Mouse (Mus musculus): ENCODE results near the gene Zbtb34. TPM values are rescaled to one million over a fixed set of nuclear protein-coding genes. Genes with fewer than 3 reads are reported as not detected.

Gene Zbtb34
- polyA plus RNA-seq, 1 experiment from 2014 or later = 7.5 TPM

- H3K4me2 ChIP-seq (ENCODE audit: low read depth, low read length) = no peak overlapping the region
Measured at GRCm38 (mm10) chr2:33439980-33440670, 9.0 kb upstream of the Zbtb34 start.

GRCm38 (mm10) chr2:33439471-33439881, 8.4 kb upstream of the Zbtb34 start:
- Histone ChIP-seq H3K4me1 (ENCODE audit: control insufficient read depth, insufficient read depth, low read length) (peaks cover 9% of the 10 kb centered on the region; the same call in 1 of the 2 replicates), H3K4me3 (replicated peaks; ENCODE audit: low read length) (no peak overlapping the region), H3K27me3 (ENCODE audit: control insufficient read depth, insufficient read depth, low read length) (no peaks in the 10 kb centered on the region), H3K4me2 (ENCODE audit: low read depth, low read length) (no peak overlapping the region), H3K27ac (ENCODE audit: low read length) (no peak overlapping the region), H3K9ac (ENCODE audit: low read length) (no peak overlapping the region), H3K36me3 (ENCODE audit: control insufficient read depth, insufficient read depth, low read length) (no peaks in the 10 kb centered on the region), H3K9me3 (replicated peaks; ENCODE audit: control insufficient read depth, low read length) (no peaks in the 10 kb centered on the region)
- 33% methylated on average over 8 of the region's 8 CpGs for WGBS
- no peak for ATAC-seq (ENCODE audit: insufficient read depth, low FRiP score)

More at GRCm38 (mm10) chr2:33439980-33440670, 9.0 kb upstream of the Zbtb34 start:
- no peak overlapping the region for H3K4me3 ChIP-seq (replicated peaks; ENCODE audit: low read length)
- ATAC-seq (ENCODE audit: insufficient read depth, low FRiP score) = no peak
- H3K27ac ChIP-seq (ENCODE audit: low read length) = no peak overlapping the region
- peaks cover 9% of the 10 kb centered on the region for H3K4me1 ChIP-seq (ENCODE audit: control insufficient read depth, insufficient read depth, low read length)
- no peaks in the 10 kb centered on the region for H3K9me3 ChIP-seq (replicated peaks; ENCODE audit: control insufficient read depth, low read length)
- H3K36me3 ChIP-seq (ENCODE audit: control insufficient read depth, insufficient read depth, low read length) = no peaks in the 10 kb centered on the region
- no peak overlapping the region for H3K9ac ChIP-seq (ENCODE audit: low read length)
- H3K27me3 ChIP-seq (ENCODE audit: control insufficient read depth, insufficient read depth, low read length) = no peaks in the 10 kb centered on the region
- WGBS = 23% methylated on average over 9 of the region's 9 CpGs

- Histone ChIP-seq H3K27ac (ENCODE audit: low read length) (no peak overlapping the region), H3K9ac (ENCODE audit: low read length) (no peak overlapping the region), H3K4me3 (replicated peaks; ENCODE audit: low read length) (no peak overlapping the region), H3K27me3 (ENCODE audit: control insufficient read depth, insufficient read depth, low read length) (no peaks in the 10 kb centered on the region), H3K36me3 (ENCODE audit: control insufficient read depth, insufficient read depth, low read length) (no peaks in the 10 kb centered on the region), H3K9me3 (replicated peaks; ENCODE audit: control insufficient read depth, low read length) (no peaks in the 10 kb centered on the region), H3K4me2 (ENCODE audit: low read depth, low read length) (no peak overlapping the region), H3K4me1 (ENCODE audit: control insufficient read depth, insufficient read depth, low read length) (peaks cover 9% of the 10 kb centered on the region; the same call in 1 of the 2 replicates)
- 45% methylated on average over 2 of the region's 2 CpGs for WGBS
- no peak for ATAC-seq (ENCODE audit: insufficient read depth, low FRiP score)
Measured at GRCm38 (mm10) chr2:33438377-33438776, 7.3 kb upstream of the Zbtb34 start.

- no peak overlapping the region for H3K27ac ChIP-seq (ENCODE audit: low read length)
- ATAC-seq (ENCODE audit: insufficient read depth, low FRiP score) = no peak
- H3K9me3 ChIP-seq (replicated peaks; ENCODE audit: control insufficient read depth, low read length) = no peaks in the 10 kb centered on the region
- no peaks in the 10 kb centered on the region for H3K27me3 ChIP-seq (ENCODE audit: control insufficient read depth, insufficient read depth, low read length)
- H3K4me1 ChIP-seq (ENCODE audit: control insufficient read depth, insufficient read depth, low read length) = peaks cover 9% of the 10 kb centered on the region; the same call in 1 of the 2 replicates
- no peak overlapping the region for H3K9ac ChIP-seq (ENCODE audit: low read length)
- H3K4me2 ChIP-seq (ENCODE audit: low read depth, low read length) = no peak overlapping the region
- no peaks in the 10 kb centered on the region for H3K36me3 ChIP-seq (ENCODE audit: control insufficient read depth, insufficient read depth, low read length)
- WGBS = 69% methylated on average over 11 of the region's 11 CpGs
- H3K4me3 ChIP-seq (replicated peaks; ENCODE audit: low read length) = no peak overlapping the region
Measured at GRCm38 (mm10) chr2:33437184-33437583, 6.1 kb upstream of the Zbtb34 start.

- no peaks in the 10 kb centered on the region for H3K9me3 ChIP-seq (replicated peaks; ENCODE audit: control insufficient read depth, low read length)
- no peak for ATAC-seq (ENCODE audit: insufficient read depth, low FRiP score)
- H3K27ac ChIP-seq (ENCODE audit: low read length) = peak overlapping the region; percentile 72
- peak overlapping the region; percentile 51 for H3K4me2 ChIP-seq (ENCODE audit: low read depth, low read length)
- peak overlapping the region; percentile 16; the same call in 1 of the 2 replicates for H3K4me3 ChIP-seq (replicated peaks; ENCODE audit: low read length)
- H3K4me1 ChIP-seq (ENCODE audit: control insufficient read depth, insufficient read depth, low read length) = peaks cover 12% of the 10 kb centered on the region; the same call in 1 of the 2 replicates
- 4% methylated on average over 16 of the region's 16 CpGs for WGBS
- peak overlapping the region; percentile 61 for H3K9ac ChIP-seq (ENCODE audit: low read length)
- H3K36me3 ChIP-seq (ENCODE audit: control insufficient read depth, insufficient read depth, low read length) = no peaks in the 10 kb centered on the region
- H3K27me3 ChIP-seq (ENCODE audit: control insufficient read depth, insufficient read depth, low read length) = no peaks in the 10 kb centered on the region
Measured at GRCm38 (mm10) chr2:33436035-33436580, 5.0 kb upstream of the Zbtb34 start.

GRCm38 (mm10) chr2:33435036-33435650, 4.0 kb upstream of the Zbtb34 start:
- no peak for ATAC-seq (ENCODE audit: insufficient read depth, low FRiP score)
- H3K36me3 ChIP-seq (ENCODE audit: control insufficient read depth, insufficient read depth, low read length) = no peaks in the 10 kb centered on the region
- peak overlapping the region; percentile 72 for H3K27ac ChIP-seq (ENCODE audit: low read length)
- no peaks in the 10 kb centered on the region for H3K27me3 ChIP-seq (ENCODE audit: control insufficient read depth, insufficient read depth, low read length)
- no peaks in the 10 kb centered on the region for H3K9me3 ChIP-seq (replicated peaks; ENCODE audit: control insufficient read depth, low read length)
- peaks cover 12% of the 10 kb centered on the region; the same call in 1 of the 2 replicates for H3K4me1 ChIP-seq (ENCODE audit: control insufficient read depth, insufficient read depth, low read length)
- peak overlapping the region; percentile 51; the same call in 1 of the 2 replicates for H3K4me2 ChIP-seq (ENCODE audit: low read depth, low read length)
- H3K9ac ChIP-seq (ENCODE audit: low read length) = peak overlapping the region; percentile 61; the same call in 1 of the 2 replicates
- no peak overlapping the region for H3K4me3 ChIP-seq (replicated peaks; ENCODE audit: low read length)
- WGBS = 45% methylated on average over 8 of the region's 8 CpGs

GRCm38 (mm10) chr2:33432877-33433276, 1.8 kb upstream of the Zbtb34 start:
- Histone ChIP-seq H3K36me3 (ENCODE audit: control insufficient read depth, insufficient read depth, low read length) (no peaks in the 10 kb centered on the region), H3K27me3 (ENCODE audit: control insufficient read depth, insufficient read depth, low read length) (no peaks in the 10 kb centered on the region), H3K4me2 (ENCODE audit: low read depth, low read length) (no peak overlapping the region), H3K4me3 (replicated peaks; ENCODE audit: low read length) (no peak overlapping the region), H3K9ac (ENCODE audit: low read length) (no peak overlapping the region), H3K9me3 (replicated peaks; ENCODE audit: control insufficient read depth, low read length) (no peaks in the 10 kb centered on the region), H3K27ac (ENCODE audit: low read length) (no peak overlapping the region), H3K4me1 (ENCODE audit: control insufficient read depth, insufficient read depth, low read length) (peaks cover 23% of the 10 kb centered on the region)
- no peak for ATAC-seq (ENCODE audit: insufficient read depth, low FRiP score)
- 59% methylated on average over 5 of the region's 5 CpGs for WGBS

- no peak for ATAC-seq (ENCODE audit: insufficient read depth, low FRiP score)
- H3K9me3 ChIP-seq (replicated peaks; ENCODE audit: control insufficient read depth, low read length) = no peaks in the 10 kb centered on the region
Measured at GRCm38 (mm10) chr2:33430081-33430770, 898 bp downstream of the Zbtb34 start.

More at GRCm38 (mm10) chr2:33430081-33430770, 898 bp downstream of the Zbtb34 start:
- Histone ChIP-seq H3K9ac (ENCODE audit: low read length) (peak overlapping the region; percentile 98), H3K4me1 (ENCODE audit: control insufficient read depth, insufficient read depth, low read length) (peaks cover 17% of the 10 kb centered on the region), H3K36me3 (ENCODE audit: control insufficient read depth, insufficient read depth, low read length) (no peaks in the 10 kb centered on the region), H3K27me3 (ENCODE audit: control insufficient read depth, insufficient read depth, low read length) (no peaks in the 10 kb centered on the region), H3K4me3 (replicated peaks; ENCODE audit: low read length) (peak overlapping the region; percentile 98), H3K4me2 (ENCODE audit: low read depth, low read length) (peak overlapping the region; percentile 89), H3K27ac (ENCODE audit: low read length) (peak overlapping the region; percentile 92)
- 3% methylated on average over 13 of the region's 13 CpGs for WGBS
